Mouse (Mus musculus): ENCODE measurements at regions not wholly inside any gene's neighbourhood (a gene's known extent, or its start where the extent isn't known, plus 50 kb on each side); places are given as distances from the start of the nearest gene placed in this dataset.

DNA sequence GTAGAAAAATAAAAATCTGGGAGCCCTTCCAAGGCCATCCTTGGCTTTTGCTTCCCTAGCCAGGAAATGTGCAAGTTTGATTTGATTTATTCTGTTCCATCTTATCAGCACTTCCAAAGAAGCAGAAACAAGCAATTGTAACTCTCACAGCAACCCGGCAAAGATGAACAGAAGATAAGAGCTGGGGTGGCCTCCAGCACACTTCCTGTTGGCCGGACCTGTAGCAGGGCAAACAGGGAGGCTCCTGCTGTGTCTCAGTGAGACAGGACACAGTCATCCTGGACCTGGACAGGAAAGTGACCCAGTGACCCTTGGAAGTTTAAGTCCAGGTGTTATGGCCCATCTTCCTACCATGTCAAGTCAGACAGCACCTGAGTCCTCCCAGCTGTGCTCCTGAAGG lies 58.6 kb upstream of the Cldn5 start:
- TF ChIP-seq POLR2A (IDR thresholded peaks at IDR 0.05; ENCODE audit: insufficient read depth, low read length) (no peak), CTCF (IDR thresholded peaks at IDR 0.05; ENCODE audit: low read depth, low read length) (no peak)

Data from ES-Bruce4 (cell line).